Mouse (Mus musculus): ENCODE measurements around the gene Syt5. TPM values are rescaled to one million over a fixed set of nuclear protein-coding genes. Genes with fewer than 3 reads are reported as not detected.
"Not testable (repeated sequence)": the region's sequence is repeated elsewhere in the genome, so short reads cannot be mapped to it uniquely, and the experiment has no call there.

Gene Syt5
- total and polyA plus RNA-seq, 3 experiments: not detected

DNA sequence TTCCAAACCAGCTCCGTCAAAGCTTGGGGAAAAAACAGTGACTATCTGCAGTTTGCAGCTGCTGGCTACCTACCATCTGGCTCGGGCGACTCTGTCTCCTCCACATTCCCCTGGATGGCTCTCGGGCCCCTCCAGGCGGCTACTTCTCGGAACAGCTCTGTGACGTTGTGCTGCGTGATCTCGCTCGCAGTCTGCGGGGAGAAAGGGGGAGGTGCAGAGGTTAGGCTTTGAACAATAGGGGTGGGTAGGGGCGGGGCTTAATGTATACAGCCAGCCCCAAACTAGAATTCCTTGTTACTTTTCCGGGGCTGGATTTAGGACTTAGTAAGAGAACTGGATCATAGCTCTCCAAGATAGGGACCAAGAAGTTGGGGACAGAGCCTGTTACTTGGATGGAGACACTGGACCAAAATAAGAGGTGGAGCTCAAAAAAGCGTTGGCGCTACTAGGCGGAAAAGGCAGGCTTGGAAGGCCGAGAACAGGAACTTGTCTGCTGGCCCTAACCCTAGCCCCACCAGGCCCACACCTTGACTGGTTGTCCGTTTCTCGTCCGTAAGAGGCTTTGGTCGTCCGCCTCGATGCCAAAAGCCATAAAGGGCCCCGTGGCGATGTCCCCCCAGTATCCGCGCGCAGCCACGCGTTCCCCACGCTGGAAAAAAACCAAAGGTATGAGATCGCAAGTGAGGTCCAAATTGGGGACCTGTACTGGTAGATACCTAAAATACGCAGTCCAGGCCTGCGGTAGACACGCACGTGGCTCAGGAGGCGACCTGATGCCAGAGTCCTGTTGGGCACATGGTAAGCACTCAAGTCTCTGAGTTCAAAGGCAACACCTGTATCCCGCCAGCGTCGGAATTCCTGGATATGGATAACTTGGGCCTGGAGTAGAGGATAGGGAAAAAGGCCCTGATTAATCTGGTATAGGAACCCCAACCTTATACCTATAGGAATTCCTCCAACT is 20.7 kb downstream of the Syt5 start (continued):
- TF ChIP-seq ELF1 (IDR thresholded peaks at IDR 0.05; ENCODE audit: low read depth, low read length): no peak
- no peak for TF ChIP-seq MAFK (IDR thresholded peaks at IDR 0.05; ENCODE audit: borderline replicate concordance, low read depth, low read length)
- TF ChIP-seq CHD1 (IDR thresholded peaks at IDR 0.05; ENCODE audit: low read depth, low read length): no peak
- no peak for TF ChIP-seq MAX (IDR thresholded peaks at IDR 0.05; ENCODE audit: low read length)
- peak; percentile 79 for TF ChIP-seq SMC3 (IDR thresholded peaks at IDR 0.05; ENCODE audit: low read depth, low read length)

DNA sequence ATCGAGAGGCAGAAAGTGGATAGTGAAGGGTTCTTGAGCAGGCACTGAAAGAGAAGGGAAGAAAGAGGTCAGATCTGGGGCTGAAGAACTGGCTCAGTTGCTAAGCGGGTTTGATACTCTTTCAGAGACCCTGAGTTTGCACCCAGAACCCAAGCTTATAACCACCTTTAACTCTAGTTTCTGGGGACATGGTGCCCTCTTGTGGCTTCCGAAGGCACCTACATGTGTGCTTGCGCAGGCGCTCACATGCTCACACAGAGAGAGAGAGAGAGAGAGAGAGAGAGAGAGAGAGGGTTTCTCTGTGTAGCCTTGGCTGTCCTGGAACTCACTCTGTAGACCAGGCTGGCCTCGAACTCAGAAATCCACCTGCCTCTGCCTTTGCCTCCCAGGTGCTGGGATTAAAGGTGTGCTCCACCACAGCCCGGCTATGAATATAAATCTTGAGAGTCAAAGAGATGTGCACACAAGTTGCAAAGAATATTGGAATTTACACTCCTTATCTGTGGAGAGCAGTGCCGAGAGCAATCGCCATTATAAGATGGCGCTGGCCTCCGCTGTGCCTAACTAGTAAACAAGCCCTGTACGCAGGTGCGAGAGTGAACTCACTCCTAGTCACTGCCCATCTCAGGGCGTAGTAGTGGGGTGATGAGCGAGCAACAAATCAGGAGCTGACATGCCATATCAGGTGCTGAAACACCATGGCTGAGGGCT is 23.0 kb downstream of the Syt5 start, which contains the start of gene Tnni3:
Gene Tnni3, minus strand, starts transcription at position 18 of the 711 bp plus-strand sequence.
- Histone ChIP-seq H3K27ac (ENCODE audit: control insufficient read depth, low read depth, low read length) (peak within 1 kb of the TSS; percentile 88), H3K4me3 (ENCODE audit: control insufficient read depth in 1 of 2, insufficient read depth in 1 of 2, low read depth in 2 of 2, low read length in 2 of 2) (peak within 1 kb of the TSS; percentile 72 to 76), H3K36me3 (ENCODE audit: control insufficient read depth in 1 of 2, insufficient read depth in 2 of 2, low read length in 2 of 2) (peaks cover 0 to 11% of the 10 kb centered on the region in 2 experiments; a peak in 2 of 4 replicates), H3K79me2 (ENCODE audit: control insufficient read depth, insufficient read depth, low read length, poor library complexity) (peaks cover 12% of the 10 kb centered on the region), H3K4me1 (ENCODE audit: control insufficient read depth in 1 of 2, insufficient read depth in 2 of 2, low read length in 2 of 2) (peaks cover 2 to 21% of the 10 kb centered on the region in 2 experiments; a peak in 3 of 4 replicates), H3K9ac (ENCODE audit: control insufficient read depth, low read depth, low read length, poor library complexity, severe bottlenecking) (peak within 1 kb of the TSS; percentile 73)
- not testable (repeated sequence) for H3K27me3 ChIP-seq (ENCODE audit: control insufficient read depth in 1 of 2, insufficient read depth in 2 of 2, low read length in 2 of 2); H3K9me3 ChIP-seq (replicated peaks; ENCODE audit: insufficient read depth, low read length)
- TF ChIP-seq MXI1 (IDR thresholded peaks at IDR 0.05; ENCODE audit: low read depth, low read length) (peak; percentile 55), JUND (IDR thresholded peaks at IDR 0.05; ENCODE audit: low read depth, low read length) (peak; percentile 99), MYC (IDR thresholded peaks at IDR 0.05; ENCODE audit: low read depth, low read length) (peak; percentile 78), NRF1 (IDR thresholded peaks at IDR 0.05; ENCODE audit: insufficient read depth, low read depth, low read length, poor library complexity, severe bottlenecking) (peak; percentile 74), BHLHE40 (IDR thresholded peaks at IDR 0.05; ENCODE audit: borderline replicate concordance, low read depth, low read length) (peak; percentile 28; the same call in 1 of the 2 replicates), TBP (IDR thresholded peaks at IDR 0.05; ENCODE audit: low read depth, low read length) (peak; percentile 43; the same call in 1 of the 2 replicates), ZC3H11A (IDR thresholded peaks at IDR 0.05; ENCODE audit: low read depth, low read length) (peak; percentile 79), SIN3A (IDR thresholded peaks at IDR 0.05; ENCODE audit: low read length) (peak; percentile 64; the same call in 1 of the 2 replicates), MAX (IDR thresholded peaks at IDR 0.05; ENCODE audit: low read length) (peak; percentile 44; the same call in 1 of the 2 replicates), RAD21 (IDR thresholded peaks at IDR 0.05; ENCODE audit: low read depth, low read length) (peak; percentile 91), CTCF (IDR thresholded peaks at IDR 0.05 in 2 of 3, conservative IDR thresholded peaks at IDR 0.05 in 1 of 3; ENCODE audit: control insufficient read depth in 1 of 3, insufficient read depth in 1 of 3, low read depth in 2 of 3, low read length in 3 of 3, poor library complexity in 1 of 3, severe bottlenecking in 1 of 3) (peak; percentile 75 to 84 (median 83)), SMC3 (IDR thresholded peaks at IDR 0.05; ENCODE audit: low read depth, low read length) (peak; percentile 84), ETS1 (IDR thresholded peaks at IDR 0.05; ENCODE audit: low read depth, low read length) (peak; percentile 25; the same call in 1 of the 2 replicates)
- peak; percentile 90 for DNase-seq (ENCODE audit: low read depth, low spot score)
